Mouse (Mus musculus) forebrain, embryonic 15.5 days (tissue): ENCODE results near the gene Zfp827. TPM values are rescaled to one million over a fixed set of nuclear protein-coding genes. Genes with fewer than 3 reads are reported as not detected.

Experiments used
- ATAC-seq: fragments of 200-750 bp; cut with Nextera tagmentation; replicated peaks from 2 replicates; pipeline ENCODE4 v1.8.0; 2017; ENCODE audit warnings: mild to moderate bottlenecking, moderate TSS enrichment, moderate library complexity
- H3K27ac ChIP-seq: fragments of 300-500 bp; sonication (generic); replicated peaks from 2 replicates; pipeline ENCODE4 v1.5.1; 2015; ENCODE audit warnings: mild to moderate bottlenecking, inconsistent platforms
- H3K27me3 ChIP-seq: fragments of 300-500 bp; sonication (generic); 2 replicates; pipeline ENCODE4 v1.6.1; 2015; ENCODE audit warnings: inconsistent platforms
- H3K36me3 ChIP-seq: fragments of 300-500 bp; sonication (generic); 2 replicates; pipeline ENCODE4 v1.6.1; 2015; ENCODE audit warnings: mild to moderate bottlenecking, inconsistent platforms
- H3K4me1 ChIP-seq: fragments of 300-500 bp; sonication (generic); 2 replicates; pipeline ENCODE4 v1.6.1; 2015; ENCODE audit warnings: inconsistent platforms
- H3K4me2 ChIP-seq: fragments of 300-500 bp; sonication (generic); replicated peaks from 2 replicates; pipeline ENCODE4 v1.6.1; 2015; ENCODE audit warnings: mild to moderate bottlenecking, inconsistent platforms
- H3K4me3 ChIP-seq: fragments of 300-500 bp; sonication (generic); 2 replicates; pipeline ENCODE4 v1.5.1; 2015; ENCODE audit warnings: mild to moderate bottlenecking, inconsistent platforms
- H3K9ac ChIP-seq: fragments of 300-500 bp; sonication (generic); replicated peaks from 2 replicates; pipeline ENCODE4 v1.6.1; 2015; ENCODE audit warnings: mild to moderate bottlenecking, inconsistent platforms
- H3K9me3 ChIP-seq: fragments of 300-500 bp; sonication (generic); 2 replicates; pipeline ENCODE4 v1.6.1; 2016; ENCODE audit warnings: inconsistent platforms
- WGBS: fragments of 180-500 bp; shearing (Covaris S2); methylation state at CpG from one replicate; pipeline ENCODE4 v1.1.7; 2015; ENCODE audit warnings: mixed read lengths; 5-methylcytosine and 5-hydroxymethylcytosine counted together
- polyA plus RNA-seq: library from polyadenylated mRNA; unstranded; fragments of >200 nt; fragmentation: Nextera tagmentation; extraction: Ambion mirVana; gene quantifications from 2 replicates; pipeline ENCODE4 v1.2.1, GENCODE M21; 2015

Zfp827 gene
- polyA plus RNA-seq, 1 experiment from 2014 or later, result 10.9 TPM

DNA sequence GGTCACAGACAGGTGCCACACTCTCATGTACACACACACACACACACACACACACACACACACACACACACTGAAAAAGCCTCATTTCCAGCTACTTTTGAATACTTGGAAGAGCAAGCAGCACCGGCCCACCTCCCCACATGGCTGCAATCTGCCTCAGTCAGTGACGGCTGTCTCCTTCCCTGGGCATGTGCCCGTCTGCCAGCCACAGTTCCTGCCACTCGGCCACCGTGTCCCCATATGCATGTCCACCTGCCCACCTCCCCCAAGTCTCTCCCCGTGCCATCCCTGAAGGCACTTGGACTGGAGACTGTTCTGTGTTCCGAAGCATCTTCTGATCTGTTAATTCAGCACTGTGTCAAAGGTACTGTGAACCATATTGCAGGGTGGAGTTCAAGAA is 9.8 kb downstream of the Zfp827 start:
- no peaks in the 10 kb centered on the region for H3K36me3 ChIP-seq
- peak; percentile 55; the same call in 1 of the 2 replicates for ATAC-seq
- peaks cover 14% of the 10 kb centered on the region for H3K4me1 ChIP-seq

DNA sequence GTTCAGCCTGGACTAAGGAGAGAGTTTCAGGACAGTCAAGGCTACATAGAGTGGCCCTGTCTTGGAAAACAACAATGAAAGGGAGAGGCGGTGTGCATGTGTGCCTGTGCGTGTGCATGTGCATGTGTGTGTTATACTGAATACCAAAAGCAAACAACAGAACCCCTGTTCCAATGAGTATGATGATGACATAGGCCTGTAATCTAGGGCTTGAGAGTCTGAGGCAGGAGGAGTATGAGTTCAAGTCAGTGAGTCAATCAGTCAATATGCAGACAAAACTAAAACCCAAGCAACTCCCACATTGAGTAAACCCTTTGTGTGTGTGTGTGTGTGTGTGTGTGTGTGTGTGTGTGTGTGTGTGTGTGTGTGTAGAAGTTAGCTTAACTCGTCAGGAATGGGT is 13.2 kb downstream of the Zfp827 start:
- H3K9me3 ChIP-seq, result no peaks in the 10 kb centered on the region
- WGBS, result 83% methylated on average over 3 of the region's 3 CpGs

More for the DNA sequence above, 9.8 kb downstream of the Zfp827 start:
- WGBS, result 76% methylated on average over 7 of the region's 7 CpGs
- no peaks in the 10 kb centered on the region for H3K9me3 ChIP-seq
- H3K9ac ChIP-seq, result no peak overlapping the region
- H3K27ac ChIP-seq, result no peak overlapping the region
- H3K27me3 ChIP-seq, result no peaks in the 10 kb centered on the region
- no peak overlapping the region for H3K4me3 ChIP-seq
- no peak overlapping the region for H3K4me2 ChIP-seq

DNA sequence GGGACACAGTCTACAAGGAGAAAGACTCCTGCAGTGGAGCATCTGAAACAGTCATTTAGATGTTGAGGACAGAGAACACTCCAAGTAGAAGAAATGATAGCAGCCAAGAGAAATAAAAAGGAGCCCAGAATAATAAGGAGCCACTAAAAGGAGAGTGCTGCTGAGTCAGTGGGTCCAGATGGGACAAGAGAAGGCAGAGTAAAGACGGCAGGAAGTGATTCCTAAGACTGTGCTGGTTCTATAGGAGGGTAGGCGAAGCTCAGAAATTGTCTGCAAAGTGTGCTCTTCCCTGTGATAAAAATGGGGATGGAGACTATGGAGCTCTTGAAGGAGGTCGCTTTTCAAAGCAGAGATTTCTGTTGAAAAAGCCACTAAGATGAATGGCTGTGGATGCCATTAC is 14.0 kb downstream of the Zfp827 start:
- Histone ChIP-seq H3K9ac (no peak overlapping the region), H3K27me3 (no peaks in the 10 kb centered on the region), H3K9me3 (no peaks in the 10 kb centered on the region), H3K4me1 (peaks cover 3% of the 10 kb centered on the region), H3K4me3 (no peak overlapping the region), H3K36me3 (no peaks in the 10 kb centered on the region), H3K27ac (no peak overlapping the region), H3K4me2 (no peak overlapping the region)
- ATAC-seq, result no peak
- WGBS, result 86% methylated on average over 3 of the region's 3 CpGs

More for the DNA sequence above, 13.2 kb downstream of the Zfp827 start:
- H3K9ac ChIP-seq, result no peak overlapping the region
- no peak for ATAC-seq
- H3K36me3 ChIP-seq, result no peaks in the 10 kb centered on the region
- H3K4me3 ChIP-seq, result no peak overlapping the region
- no peak overlapping the region for H3K27ac ChIP-seq
- no peaks in the 10 kb centered on the region for H3K27me3 ChIP-seq
- peaks cover 3% of the 10 kb centered on the region for H3K4me1 ChIP-seq
- no peak overlapping the region for H3K4me2 ChIP-seq

DNA sequence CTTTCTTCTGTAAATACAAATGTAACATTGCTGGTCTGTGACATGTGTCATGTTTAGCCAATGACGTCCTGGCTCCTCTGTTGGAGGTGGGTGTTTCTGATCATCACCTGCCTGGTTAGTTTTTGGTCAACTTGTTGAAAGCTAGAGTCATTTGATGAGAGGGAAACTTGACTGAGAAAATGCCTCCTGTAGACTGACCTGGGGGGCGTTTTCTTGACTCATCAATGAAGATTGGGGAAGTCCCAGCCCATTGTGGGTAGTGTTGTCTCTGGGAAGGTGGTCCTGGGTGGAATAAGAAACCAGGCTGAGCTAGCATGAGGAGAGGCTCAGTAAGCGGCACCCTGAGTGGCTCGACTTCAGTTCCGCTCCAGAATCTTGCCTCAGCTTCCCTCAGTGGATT is 16.4 kb downstream of the Zfp827 start:
- no peak overlapping the region for H3K27ac ChIP-seq
- H3K4me2 ChIP-seq, result no peak overlapping the region
- H3K4me1 ChIP-seq, result no peaks in the 10 kb centered on the region
- 93% methylated on average over 5 of the region's 5 CpGs for WGBS
- no peak for ATAC-seq
- no peak overlapping the region for H3K4me3 ChIP-seq
- no peak overlapping the region for H3K9ac ChIP-seq
- H3K9me3 ChIP-seq, result no peaks in the 10 kb centered on the region
- H3K27me3 ChIP-seq, result no peaks in the 10 kb centered on the region
- H3K36me3 ChIP-seq, result no peaks in the 10 kb centered on the region

DNA sequence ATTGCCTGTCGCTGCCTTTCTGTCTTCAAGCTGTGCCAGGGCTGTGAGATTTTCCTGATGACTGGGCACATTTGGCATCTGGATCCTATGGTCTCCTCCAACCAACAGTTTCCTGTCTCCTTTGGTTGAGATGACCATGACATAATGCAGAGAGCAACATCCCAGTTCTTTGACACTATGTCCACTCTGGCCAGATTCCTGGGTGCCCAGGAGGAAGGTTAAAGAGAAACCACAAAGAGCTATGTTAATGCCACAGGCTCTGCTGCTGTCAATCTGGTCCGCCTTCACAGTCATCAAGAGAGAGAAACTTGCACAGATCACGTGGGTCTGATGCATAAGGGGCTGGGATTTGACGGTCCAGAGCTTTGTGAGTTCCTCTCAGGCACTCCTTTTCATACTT is 18.4 kb downstream of the Zfp827 start:
- no peak overlapping the region for H3K9ac ChIP-seq
- no peaks in the 10 kb centered on the region for H3K4me1 ChIP-seq
- H3K27me3 ChIP-seq, result no peaks in the 10 kb centered on the region
- H3K36me3 ChIP-seq, result no peaks in the 10 kb centered on the region
- H3K4me2 ChIP-seq, result no peak overlapping the region
- no peak for ATAC-seq
- H3K9me3 ChIP-seq, result no peaks in the 10 kb centered on the region
- no peak overlapping the region for H3K4me3 ChIP-seq
- WGBS, result 80% methylated on average over 4 of the region's 4 CpGs
- H3K27ac ChIP-seq, result no peak overlapping the region

DNA sequence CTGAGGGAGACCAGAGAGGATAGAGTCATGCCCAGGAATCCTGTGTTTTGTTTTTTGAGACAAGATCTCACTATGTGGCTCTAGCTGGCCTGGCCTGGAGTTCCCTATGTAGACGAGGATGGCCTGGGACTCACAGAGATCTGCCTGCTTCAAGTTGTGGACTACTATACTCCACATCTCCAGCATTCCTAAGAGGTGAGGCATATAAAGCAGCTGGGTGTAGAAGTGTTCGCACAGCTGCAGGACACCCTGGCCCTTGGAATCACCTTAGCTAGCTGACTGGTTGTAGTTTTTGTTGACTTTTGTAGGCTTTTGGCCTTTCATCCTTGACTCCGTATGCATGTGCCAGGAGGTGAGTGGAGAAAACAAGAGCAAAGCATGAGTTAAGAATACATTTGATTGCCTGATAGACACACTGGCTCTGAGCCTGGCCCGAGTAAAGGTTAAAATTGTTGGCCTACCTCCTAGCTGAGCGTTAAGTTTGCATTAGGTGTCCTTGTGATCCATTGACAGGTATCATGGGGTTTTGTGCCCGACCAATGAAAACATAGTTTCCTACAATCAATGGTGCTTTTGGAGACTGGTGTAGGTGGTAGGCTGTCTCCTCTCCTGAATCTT is 20.3 kb downstream of the Zfp827 start:
- 91% methylated on average over 6 of the region's 6 CpGs for WGBS
- Histone ChIP-seq H3K36me3 (no peaks in the 10 kb centered on the region), H3K4me3 (no peak overlapping the region), H3K27me3 (no peaks in the 10 kb centered on the region), H3K27ac (no peak overlapping the region), H3K4me1 (no peaks in the 10 kb centered on the region), H3K4me2 (no peak overlapping the region), H3K9me3 (no peaks in the 10 kb centered on the region), H3K9ac (no peak overlapping the region)
- ATAC-seq, result no peak

DNA sequence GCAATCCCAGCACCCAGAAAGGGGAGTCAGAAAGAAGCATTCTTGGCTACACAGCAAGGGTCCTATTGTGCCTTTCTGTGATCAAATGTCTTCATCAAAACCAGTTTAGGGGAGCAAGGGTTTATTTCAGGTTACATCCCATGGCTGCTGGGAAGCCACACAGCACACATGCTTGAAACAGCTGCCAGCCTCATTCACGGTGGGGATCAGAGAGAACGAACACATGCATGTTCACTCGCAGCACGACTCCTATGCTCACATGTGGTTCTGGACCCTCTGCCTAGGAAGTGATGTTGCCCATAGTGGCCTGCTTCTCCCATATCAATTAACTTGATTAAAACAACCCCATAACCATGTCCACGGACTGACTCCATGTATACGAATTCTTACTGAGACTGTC is 26.0 kb downstream of the Zfp827 start:
- Histone ChIP-seq H3K36me3 (no peaks in the 10 kb centered on the region), H3K27ac (no peak overlapping the region), H3K4me2 (no peak overlapping the region), H3K9ac (no peak overlapping the region), H3K4me3 (no peak overlapping the region), H3K4me1 (no peaks in the 10 kb centered on the region), H3K27me3 (no peaks in the 10 kb centered on the region), H3K9me3 (no peaks in the 10 kb centered on the region)
- 94% methylated on average over 6 of the region's 6 CpGs for WGBS
- no peak for ATAC-seq

DNA sequence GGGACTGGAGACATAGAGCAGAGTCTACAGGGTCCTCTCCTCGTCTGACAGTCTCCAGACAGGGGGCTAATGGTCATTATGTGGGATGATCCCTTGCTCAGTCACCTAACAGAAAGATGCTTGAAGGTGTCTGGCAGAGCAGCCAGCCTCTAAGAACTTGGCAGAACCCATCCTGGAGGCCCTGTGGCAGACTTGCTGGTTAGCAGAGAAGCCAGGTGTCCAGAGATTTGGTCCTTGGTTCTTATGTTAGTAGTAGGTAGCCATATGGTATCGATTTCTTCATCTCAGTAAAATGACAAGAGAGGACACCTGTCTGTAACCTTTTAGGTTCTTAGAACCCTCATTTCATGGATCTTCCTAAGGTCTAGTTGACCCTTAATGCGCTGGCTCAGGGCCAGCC is 28.9 kb downstream of the Zfp827 start:
- H3K9me3 ChIP-seq, result no peaks in the 10 kb centered on the region
- no peak overlapping the region for H3K4me3 ChIP-seq
- 85% methylated on average over 3 of the region's 3 CpGs for WGBS
- H3K4me1 ChIP-seq, result no peaks in the 10 kb centered on the region
- H3K36me3 ChIP-seq, result peaks cover 13% of the 10 kb centered on the region
- no peak overlapping the region for H3K27ac ChIP-seq
- no peaks in the 10 kb centered on the region for H3K27me3 ChIP-seq
- no peak overlapping the region for H3K9ac ChIP-seq
- no peak for ATAC-seq
- H3K4me2 ChIP-seq, result no peak overlapping the region

DNA sequence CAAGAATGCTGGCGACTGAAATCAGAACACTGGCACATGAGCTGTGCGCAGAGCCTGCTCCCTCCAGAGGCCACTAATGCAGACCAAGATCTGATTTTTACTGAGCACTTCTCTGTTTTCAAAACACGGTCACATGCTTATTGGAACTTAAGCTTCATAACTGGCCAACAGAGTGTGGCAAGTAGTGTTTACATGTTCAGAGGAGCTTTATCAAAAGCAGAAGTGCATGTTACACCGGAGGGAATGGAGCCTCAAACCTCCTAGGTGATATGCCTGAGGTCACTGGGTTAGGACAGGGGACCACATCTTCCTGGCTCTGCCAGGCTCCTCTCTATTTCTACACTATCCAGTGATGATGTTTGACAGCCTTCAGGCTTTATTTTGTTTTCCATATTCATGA is 31.1 kb downstream of the Zfp827 start:
- Histone ChIP-seq H3K27ac (no peak overlapping the region), H3K9ac (no peak overlapping the region), H3K4me1 (no peaks in the 10 kb centered on the region), H3K27me3 (no peaks in the 10 kb centered on the region), H3K4me3 (no peak overlapping the region), H3K4me2 (no peak overlapping the region), H3K36me3 (peaks cover 18% of the 10 kb centered on the region), H3K9me3 (no peaks in the 10 kb centered on the region)
- WGBS, result 79% methylated on average over 4 of the region's 4 CpGs
- ATAC-seq, result no peak

DNA sequence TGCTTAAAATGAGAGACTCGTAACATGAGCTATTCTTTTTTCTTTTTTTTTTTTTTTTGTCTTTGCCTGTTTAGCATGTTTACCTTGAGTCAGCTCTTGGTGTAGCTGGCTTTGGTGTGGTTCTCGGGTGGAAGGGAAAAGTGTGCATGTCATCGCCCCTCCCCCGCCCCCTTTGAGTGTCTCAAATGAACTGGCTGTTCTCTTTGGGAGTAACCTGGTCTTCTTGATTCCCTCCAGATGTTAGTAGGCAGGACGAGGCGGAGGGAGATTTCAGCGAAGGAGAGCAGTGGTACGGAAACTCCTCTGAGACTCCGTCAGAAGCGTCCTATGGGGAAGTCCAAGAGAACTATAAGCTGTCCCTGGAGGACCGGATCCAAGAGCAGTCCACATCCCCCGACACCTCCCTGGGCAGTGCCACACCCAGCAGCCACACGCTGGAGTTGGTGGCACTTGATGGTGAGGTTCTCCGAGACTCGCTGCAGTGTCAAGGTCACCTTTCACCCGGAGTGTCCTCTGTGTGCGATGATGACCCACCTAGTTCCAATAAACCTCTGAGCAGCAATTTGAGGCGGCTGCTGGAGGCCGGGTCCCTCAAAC is 31.9 kb downstream of the Zfp827 start:
- WGBS, result 87% methylated on average over 19 of the region's 19 CpGs
- H3K36me3 ChIP-seq, result peaks cover 18% of the 10 kb centered on the region
- no peaks in the 10 kb centered on the region for H3K27me3 ChIP-seq
- no peak for ATAC-seq
- no peak overlapping the region for H3K4me3 ChIP-seq
- no peak overlapping the region for H3K27ac ChIP-seq
- no peaks in the 10 kb centered on the region for H3K4me1 ChIP-seq
- H3K9me3 ChIP-seq, result no peaks in the 10 kb centered on the region
- H3K9ac ChIP-seq, result no peak overlapping the region
- H3K4me2 ChIP-seq, result no peak overlapping the region

DNA sequence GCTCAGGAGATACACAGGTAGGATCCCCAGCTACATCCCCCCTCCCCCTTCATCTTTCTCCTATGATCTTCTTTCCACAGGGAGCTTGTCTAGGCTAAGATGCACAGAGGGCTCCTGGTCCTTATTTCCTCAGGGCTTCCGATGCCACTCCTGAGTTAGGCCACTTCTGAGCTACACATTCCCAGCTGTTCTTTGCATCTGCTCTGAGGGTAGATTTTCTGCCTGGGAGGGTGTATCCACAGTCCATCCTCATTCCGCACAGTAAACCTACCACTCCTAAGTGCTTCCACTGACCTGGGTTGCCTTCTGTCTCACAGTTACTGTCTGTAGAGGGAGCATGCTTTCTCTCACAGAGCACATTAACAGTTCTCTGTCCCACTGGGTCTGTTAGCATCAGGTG is 37.7 kb downstream of the Zfp827 start:
- no peak for ATAC-seq
- H3K9ac ChIP-seq, result no peak overlapping the region

DNA sequence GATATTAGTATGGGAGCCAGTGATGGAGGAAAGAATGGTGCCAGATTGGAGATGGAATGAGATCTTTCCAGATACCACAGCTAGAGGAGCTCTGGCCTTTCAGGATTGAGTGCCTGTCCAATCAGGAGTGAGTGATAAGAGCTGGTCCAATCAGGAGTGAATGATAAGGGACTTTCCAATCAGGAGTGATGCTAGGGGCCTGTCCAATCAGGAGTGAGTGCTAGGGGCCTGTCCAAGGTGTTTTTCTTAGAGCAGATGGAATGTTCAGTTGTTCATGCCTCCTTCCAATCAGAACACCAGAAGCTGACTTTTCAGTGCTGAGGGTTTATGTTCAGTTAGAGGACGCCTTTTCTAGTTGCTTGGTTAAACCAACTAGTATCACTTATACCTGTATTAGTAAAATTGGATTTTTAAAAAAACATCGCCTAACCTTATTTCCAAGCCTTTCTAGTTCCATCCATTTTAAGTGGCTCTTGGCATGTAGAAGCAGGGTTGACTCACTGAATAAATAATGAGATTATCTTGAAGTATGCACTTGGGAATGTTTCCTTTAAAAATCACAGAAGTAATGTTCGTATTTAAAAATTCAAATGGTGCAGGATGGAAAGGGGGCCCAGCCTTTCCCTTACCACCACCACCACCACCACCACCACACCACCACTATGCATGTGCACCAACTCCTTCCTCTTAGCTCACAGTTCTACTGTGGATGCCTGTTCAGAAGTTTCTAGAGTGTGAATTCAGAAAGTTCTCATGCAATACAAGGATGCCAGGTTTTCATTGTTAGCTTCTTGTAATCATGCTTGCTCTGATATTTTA is 39.8 kb downstream of the Zfp827 start:
- Histone ChIP-seq H3K4me3 (no peak overlapping the region), H3K27me3 (no peaks in the 10 kb centered on the region), H3K9ac (no peak overlapping the region), H3K4me2 (no peak overlapping the region), H3K4me1 (peaks cover 4% of the 10 kb centered on the region; the same call in 1 of the 2 replicates), H3K36me3 (peaks cover 9% of the 10 kb centered on the region; the same call in 1 of the 2 replicates), H3K27ac (no peak overlapping the region), H3K9me3 (no peaks in the 10 kb centered on the region)
- WGBS, result 80% methylated on average over 3 of the region's 3 CpGs
- ATAC-seq, result no peak

More for the DNA sequence above, 37.7 kb downstream of the Zfp827 start:
- Histone ChIP-seq H3K4me1 (peaks cover 4% of the 10 kb centered on the region; the same call in 1 of the 2 replicates), H3K27me3 (no peaks in the 10 kb centered on the region), H3K9me3 (no peaks in the 10 kb centered on the region), H3K4me2 (no peak overlapping the region), H3K4me3 (no peak overlapping the region), H3K27ac (no peak overlapping the region), H3K36me3 (peaks cover 15% of the 10 kb centered on the region; the same call in 1 of the 2 replicates)
- WGBS, result 90% methylated on average over 2 of the region's 2 CpGs
